Mouse (Mus musculus) kidney, adult 2 months (tissue): ENCODE results near the gene Pebp1.

Source experiments
- CTCF ChIP-seq: fragments of 200-500 bp; conservative IDR thresholded peaks from 2 replicates; pipeline ENCODE4 v1.5.1; 2011; ENCODE audit warnings: low read depth, mild to moderate bottlenecking, control low read depth, low read length, moderate library complexity, mixed read lengths; ENCODE audit not compliant: insufficient read depth, insufficient read length
- POLR2A ChIP-seq: fragments of 200-500 bp; IDR thresholded peaks from one replicate; pipeline ENCODE4 v1.6.1; 2011; ENCODE audit warnings: low read depth, low read length, control low read depth

GRCm38 (mm10) chr5:117251763-117252162 lies 35.7 kb downstream of the Pebp1 start:
- TF ChIP-seq POLR2A, result no peak
- TF ChIP-seq CTCF, result no peak
